Mouse (Mus musculus) c-Kit-negative CD71-positive TER-119-positive erythroid progenitor cells, embryonic 14.5 days (primary cell): ENCODE measurements around the gene Rgs9.
"Not testable (repeated sequence)": the region's sequence is repeated elsewhere in the genome, so short reads cannot be mapped to it uniquely, and the experiment has no call there.

Experiments used
- DNase-seq: peaks from one replicate; pipeline ENCODE4 v3.0.0-alpha.2; 2013; ENCODE audit warnings: low read depth, low spot score

The Rgs9 gene

DNA sequence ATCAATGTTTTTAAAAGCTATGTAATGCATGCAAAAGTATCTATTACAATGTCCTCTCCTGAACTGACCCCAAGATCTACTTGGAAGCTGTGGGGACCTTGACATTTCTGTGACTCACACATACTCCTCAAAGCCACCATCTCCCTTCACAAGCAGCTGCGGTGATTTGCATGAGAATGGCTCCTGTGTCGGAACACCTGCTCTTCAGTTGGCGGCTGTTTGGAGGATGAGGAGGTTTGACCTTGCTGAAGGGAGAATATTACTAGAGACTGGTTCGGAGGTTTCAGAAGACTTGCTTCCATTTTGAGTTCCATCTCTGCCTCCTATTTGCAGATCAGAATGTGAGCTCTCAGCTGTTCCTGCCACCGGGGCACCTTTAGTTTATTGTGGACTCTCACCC is 7.8 kb upstream of the Rgs9 start:
- DNase-seq = no peak

DNA sequence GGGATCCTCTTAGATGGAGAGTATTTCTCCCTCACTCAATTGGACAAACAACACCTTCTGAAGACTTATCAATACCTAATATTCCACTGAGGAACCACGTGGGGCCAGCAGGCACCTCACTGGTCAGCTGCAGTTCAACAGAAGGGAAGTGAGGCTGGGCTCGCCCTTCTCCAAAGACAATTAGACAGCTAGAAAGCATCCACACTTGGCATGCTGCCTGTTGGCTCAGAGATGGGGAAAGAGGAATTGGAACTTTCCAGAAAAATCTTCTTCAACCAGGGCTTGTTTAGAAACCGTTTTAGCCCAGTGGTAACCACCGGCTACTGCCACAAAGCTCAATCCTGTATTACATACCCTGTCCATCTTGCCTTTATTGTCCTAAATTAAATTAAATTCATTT is 4.4 kb upstream of the Rgs9 start:
- no peak for DNase-seq

DNA sequence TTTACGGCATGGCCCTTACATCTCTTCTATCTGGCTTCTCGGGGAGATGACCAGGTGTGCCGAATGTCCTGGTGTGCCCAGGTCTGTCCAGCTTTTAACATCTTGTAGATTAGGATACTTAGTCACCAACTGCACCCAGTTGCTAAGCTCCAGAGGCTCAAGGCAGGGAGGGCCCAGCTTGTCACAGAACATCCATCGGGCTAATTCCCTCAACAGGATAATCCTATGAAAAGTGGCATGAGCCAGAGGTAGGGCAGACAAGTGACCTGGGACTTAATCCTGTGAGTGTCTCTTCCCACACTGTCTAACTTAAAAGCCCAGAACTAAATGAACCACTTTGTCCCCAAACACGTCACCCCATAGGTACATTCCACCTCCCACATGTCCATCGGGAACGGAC is 898 bp downstream of the Rgs9 start:
- DNase-seq = no peak

DNA sequence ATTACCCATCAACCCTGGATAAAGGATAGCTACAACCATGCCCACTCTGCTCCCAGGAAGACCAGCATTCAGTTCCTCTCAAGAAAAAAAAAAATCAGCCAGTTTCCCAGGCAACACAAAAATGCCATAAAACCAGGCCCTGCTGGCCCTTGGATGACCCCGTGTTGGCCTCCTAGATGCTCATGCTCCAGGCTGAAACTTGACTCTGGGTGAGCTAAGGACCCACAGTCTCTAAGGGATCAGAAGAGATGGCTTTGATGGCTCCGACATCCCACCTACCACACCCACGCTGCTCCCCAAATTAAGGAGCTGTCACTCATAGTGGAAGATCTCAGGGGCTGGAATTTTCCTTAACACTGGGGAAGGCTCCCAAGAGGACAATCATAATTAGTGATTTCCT is 5.9 kb downstream of the Rgs9 start:
- DNase-seq = no peak

DNA sequence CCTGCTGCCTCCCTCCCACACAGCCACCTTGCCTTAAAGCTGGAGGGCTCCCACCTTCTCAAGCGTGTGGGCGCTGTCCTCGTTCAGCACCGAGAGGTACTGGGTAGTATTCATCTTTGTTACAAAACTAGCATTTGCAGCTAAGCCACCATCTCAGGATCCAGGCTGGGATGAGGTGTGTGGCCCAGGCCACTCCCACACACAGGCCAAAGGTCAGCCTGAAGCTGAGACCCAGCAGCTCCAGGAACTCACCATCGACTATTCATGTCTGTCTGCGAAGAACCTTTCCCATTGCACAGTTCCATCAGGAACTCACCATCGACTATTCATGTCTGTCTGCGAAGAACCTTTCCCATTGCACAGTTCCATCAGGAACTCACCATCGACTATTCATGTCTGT is 8.6 kb downstream of the Rgs9 start:
- not testable (repeated sequence) for DNase-seq

DNA sequence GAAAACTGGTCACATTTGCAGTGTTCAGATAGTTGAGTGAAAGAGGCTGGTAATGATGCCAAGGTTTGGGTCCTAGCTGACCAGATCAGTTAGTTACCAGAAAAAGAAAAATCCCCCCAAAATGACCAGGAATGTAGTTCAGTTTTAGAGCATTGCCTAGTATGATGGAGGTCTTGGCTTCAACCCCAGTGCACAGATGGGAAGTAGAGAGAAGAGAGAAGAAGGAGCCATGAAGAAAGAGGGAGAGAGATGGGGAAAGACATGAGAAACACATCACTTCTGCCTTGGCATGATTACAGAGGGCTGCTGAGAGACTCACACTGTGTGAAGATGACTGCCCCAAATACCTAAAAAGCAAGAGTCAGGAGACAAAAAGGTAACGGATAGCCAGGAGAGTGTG is 13.1 kb downstream of the Rgs9 start:
- DNase-seq = no peak

DNA sequence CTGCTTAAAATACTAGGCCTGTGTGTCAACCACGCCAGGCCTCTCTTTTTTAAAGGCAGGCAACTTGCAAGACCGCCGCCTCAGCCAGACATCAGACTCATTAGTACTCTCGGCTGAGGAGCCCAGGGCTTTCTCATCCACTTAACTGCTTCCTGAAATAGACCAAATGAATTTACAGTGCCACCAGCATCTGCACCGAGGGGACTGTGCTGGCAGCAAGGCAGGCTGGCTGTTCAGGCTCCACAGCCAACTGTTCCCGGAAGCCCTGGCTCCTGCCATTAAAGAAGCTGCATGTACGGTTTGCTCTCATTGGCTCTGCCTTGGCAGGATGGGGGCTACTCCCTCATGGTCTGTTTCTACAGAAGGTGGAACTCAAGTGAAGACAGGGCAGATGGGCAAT is 19.7 kb downstream of the Rgs9 start:
- no peak for DNase-seq

DNA sequence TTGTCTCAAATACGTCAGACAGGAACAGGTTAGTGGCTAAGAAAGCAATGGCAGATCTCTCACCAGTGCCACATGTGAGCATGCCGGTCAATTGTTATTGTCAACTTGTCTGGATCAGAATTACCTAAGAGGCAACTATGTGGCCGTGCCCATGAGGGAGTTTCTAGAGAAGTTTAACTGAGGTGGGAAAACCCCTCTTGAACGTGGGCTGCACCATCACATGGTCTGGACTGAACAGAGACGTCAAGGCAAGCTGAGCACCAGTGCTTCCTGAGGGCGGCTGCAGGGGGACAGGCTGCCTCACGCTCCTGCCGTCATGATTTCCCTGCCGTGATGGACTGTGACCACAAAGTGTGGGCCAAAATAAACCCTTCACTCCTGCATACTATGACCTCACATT is 26.5 kb downstream of the Rgs9 start:
- DNase-seq = no peak

DNA sequence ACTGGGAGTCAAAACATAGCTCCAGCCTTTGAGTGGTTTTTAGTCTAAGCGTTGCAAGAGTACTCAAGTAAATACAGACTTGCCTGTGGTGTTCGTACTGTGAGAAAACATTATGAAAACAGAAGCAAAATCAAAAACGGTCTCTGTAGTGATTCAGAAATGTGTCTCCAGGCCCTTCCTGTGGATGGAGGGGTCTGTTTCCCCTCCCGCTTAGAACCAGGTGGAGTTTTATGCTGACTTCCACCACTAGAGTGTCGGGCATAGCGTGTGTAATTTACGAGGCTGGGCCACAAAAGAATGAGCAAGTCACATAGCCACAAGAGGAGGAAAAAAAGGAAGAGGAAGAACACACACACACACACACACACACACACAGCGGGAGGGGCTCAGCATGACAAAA is 27.6 kb downstream of the Rgs9 start:
- DNase-seq = no peak

DNA sequence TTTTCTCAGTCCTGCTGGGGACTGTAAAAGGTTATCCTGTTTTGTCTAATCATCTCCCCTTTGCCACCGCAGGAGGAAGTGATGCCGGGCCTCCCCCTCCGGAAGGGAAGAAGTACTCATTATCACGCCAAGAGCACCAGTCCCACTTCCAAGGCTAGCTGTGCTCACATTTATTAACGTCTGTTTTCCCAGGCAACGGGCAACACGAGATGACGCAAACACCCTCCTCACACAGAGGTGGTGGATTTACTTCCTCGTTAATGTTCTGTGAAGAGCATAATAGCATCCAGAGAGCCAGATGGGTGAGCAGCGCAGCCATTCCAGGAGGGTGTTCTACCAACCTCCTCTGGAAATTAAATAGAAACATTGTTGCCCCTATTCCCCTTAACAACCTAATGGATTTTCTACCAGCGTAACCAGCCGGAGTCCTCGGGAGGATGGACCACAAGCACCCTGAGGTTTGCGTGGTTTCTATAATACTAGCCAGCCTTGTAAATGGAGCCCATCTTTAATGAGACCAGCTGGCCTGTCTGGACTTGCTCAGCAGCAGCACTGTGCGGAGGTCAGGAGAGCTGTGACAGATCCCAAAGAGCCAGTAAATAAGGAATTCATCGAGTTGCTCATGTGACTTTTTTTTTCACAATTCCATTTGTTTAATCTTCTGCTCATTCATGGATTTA is 28.1 kb downstream of the Rgs9 start:
- DNase-seq = no peak

DNA sequence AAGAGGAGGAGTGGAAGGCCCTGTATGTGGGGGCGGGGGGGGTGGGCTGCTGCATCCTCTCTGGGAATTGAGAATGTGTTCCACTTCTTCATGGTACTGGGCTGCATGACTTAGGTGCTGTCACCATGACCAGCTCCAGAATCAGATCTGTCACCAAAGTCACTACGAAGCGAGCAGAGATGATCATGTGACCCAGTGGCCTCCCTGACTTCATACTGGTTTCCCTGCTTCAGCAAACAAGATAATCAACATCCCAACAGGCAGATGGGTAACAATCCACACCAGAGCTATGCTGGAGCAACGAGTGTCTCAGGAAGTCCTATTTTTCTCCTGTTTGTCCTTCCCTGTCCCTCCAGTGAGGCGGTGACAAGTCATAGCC is 28.7 kb downstream of the Rgs9 start:
- DNase-seq = no peak

DNA sequence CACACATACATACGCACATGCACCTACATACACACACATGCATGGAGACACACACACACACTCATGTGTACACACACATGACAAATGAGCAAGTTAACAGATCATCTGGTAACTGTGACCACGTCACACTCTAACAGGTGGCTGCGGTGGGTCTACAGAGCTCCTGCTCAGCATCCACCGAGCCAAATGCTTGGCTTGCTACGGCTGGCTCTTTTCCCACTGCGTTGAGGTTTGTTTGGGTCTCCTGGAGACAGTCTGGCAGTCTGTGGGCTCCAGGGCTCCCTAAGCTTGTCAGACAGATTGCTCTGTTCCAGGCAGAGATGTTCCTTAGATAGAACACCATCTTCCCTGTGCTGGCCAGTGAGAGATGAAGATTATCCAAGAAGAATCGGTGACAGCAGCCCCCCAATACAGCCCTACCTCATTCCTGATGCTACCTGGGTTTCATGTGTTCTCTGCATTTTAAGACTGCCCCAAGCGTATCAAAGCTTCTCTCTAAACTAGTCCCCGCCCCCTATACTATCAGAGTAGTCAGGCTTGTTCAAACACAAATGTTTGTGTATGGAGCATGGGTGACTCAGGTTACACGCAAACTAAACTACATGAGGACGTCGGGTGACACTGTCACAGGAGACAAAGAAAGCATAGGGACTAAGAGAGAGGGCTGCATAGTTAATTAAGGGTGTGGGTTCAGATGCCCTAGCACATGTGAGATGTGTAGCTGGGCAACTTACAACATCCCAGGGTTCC is 31.6 kb downstream of the Rgs9 start:
- DNase-seq = no peak

DNA sequence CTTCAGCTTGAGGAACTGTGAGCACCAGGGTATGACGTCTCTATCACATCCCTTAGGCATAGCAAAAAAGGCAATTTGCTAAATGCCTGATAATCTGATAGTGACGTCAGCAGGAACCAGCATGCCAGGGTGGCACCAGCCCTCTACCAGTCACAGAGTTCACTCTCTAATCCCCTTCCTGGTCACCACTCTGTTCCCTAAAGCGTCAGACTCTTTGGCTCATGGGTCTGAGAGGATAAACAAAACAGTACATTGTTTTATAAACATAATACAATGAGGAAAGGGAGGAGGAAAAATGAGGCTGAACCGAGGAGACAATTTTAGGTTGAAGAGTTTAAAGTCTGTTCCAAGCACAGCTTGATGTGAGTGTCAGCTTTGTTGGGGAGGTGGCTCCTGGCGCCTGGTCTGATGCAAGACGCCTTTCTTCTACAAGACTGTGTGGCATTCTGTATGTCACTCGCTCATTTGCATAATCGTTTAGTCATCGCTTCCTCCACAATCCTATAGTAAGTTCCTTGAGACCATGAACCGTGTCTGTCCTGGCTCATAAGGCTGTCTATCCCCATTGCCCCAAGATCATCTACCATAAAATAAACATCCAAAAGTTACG is 33.7 kb downstream of the Rgs9 start:
- no peak for DNase-seq

DNA sequence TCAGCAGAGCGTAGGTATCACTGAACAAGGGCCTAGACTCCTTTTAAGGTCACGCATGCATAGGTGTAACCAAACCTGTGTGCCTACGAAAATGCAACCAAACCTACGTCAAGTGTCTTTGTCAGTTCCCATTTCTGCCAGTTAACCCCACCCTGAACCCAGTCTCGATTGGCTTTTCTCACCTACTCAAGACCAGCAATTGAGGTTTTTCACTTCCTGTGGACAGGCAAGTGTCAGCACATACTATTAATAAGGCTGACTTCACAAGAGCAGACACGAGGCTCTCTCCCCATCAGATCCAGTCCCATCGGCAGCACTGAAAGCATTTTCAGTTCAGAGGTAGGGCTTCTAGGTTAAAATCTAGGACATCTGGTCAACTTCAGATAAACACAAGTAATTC is 37.4 kb downstream of the Rgs9 start:
- DNase-seq = no peak

DNA sequence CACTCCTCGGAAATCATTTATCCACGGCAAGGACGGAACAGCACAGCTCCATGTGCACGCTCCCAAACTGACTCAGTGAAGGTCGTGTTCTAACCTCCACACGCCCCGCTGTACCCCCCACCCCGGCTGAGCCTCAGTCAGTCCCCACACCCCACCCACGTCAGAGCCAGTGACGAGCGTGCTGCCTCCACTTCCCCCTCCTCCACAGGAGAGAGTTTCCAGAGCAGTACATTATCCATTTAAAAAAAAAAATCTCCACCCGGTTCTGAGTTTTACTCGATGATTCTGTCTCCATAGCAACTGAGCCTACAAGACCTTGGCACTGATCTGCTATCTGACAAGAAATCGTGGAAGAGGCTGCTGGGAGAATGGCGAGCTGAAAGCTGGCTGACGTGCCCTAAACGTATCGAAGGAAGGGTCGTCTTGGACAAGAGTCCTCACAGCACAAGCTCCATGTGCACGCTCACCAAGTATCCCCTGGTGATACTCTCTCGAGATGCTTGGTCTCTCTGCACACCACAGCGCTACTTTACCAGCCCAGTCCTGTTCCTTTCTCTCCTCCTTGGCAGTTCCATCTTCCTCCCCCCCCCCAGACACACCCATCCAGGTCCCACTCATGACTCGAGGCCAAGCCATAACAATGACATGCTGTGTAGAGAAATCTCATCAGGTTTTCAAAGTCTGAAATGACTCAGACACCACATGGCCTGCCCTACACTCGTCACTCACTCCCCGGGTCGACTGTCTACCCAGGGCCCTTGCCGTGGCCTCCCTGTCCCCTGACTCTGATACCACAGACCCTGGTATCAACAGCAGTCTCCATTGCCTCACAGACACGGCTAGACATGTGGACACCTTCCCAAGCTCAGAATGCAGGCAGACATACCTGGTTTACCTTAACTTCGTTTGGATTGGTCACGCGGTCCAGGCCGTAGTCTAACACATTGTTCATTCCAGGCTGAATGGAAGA is 38.7 kb downstream of the Rgs9 start:
- DNase-seq = no peak

DNA sequence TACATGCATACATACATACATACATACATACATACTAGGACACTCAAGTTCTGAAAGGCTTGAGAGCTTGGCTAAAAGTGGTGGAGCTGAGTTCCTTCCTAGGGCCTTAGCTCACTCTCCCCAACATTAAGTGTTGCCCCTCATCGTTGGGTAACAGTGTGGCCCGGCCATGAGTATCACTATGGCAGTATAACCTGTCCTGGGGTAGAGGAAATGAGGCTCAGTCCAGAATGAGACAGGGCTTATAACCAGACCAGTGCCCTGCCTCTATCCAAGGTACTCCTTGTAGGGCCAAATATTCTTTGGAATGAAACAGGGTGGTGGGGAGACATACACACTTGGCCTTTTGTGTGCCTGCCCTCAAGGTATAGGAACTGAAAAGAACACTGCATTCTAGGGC is 40.1 kb downstream of the Rgs9 start:
- no peak for DNase-seq

DNA sequence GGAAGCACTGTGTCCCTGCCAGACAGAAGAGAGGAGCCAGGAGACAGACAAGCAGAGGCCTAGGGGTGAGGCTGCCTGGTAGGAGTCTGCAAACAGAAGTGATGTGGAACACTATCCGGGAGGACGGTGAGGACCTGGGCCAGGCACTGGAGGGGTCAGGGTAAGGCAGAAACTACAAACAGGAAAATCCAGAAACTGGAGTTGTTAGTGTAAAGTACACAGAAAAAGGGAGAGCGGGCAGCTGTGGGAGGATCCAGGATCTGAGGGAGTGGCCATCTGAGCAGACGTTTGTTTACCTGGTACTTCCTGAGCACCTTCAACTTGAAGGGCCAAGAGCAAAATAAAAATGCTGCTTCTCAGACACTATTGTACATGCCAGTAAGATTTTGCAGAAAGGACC is 42.9 kb downstream of the Rgs9 start:
- DNase-seq = no peak

DNA sequence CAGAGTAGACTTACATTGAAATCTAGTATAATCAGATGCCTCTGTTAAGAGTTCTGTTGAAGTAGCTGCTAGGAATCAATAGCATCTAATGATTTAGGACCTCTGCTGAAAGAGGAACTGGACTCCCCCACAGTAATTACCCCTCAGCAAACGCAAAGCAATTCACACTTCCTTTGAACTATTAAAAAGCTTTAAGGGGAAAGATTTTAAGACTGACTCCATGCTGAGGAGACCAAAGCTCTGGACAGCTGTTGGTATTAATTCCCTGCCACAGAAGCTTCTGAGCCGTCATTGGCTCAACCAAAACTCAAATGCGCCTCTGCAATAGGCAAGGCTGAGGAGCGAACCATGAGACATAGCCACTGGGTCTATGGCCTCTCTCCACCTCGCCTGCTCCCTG is 45.4 kb downstream of the Rgs9 start:
- DNase-seq = no peak

DNA sequence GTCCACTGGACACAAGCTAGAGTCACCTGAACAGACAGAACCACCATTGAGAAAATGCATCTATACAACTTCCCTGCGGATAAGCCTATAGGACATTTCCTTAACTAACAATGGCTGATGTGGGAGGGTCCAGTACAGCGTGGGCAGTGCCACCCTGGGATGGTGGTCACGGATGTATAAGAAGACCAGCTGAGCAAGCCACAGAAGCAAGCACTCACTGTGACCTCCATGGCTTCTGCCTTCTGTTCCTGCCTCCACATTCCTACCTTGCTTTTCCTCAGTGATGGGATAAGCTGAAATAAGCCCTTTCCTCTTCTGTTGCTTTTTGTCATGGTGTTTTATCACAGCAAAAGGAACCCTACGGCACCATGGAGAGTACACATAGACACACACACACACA is 47.4 kb downstream of the Rgs9 start:
- no peak for DNase-seq

DNA sequence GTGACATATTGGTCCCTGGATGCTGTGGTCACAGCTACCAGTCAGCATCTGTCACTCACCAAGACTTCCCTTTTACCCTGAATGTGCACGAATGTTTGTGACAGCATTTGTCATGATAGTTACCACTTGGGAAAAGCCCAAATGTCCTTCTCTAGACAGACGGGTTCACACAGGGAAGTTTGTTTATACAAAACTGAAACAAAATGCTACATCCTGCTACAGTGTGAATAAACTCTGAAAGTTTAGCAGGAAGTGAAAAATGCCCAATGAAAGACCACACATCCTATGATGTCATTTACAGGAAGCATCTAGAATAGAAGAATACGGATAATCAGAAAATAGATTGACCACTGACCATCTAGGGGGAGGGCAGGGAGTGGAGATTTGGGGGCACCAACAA is 51.0 kb downstream of the Rgs9 start:
- DNase-seq = no peak

DNA sequence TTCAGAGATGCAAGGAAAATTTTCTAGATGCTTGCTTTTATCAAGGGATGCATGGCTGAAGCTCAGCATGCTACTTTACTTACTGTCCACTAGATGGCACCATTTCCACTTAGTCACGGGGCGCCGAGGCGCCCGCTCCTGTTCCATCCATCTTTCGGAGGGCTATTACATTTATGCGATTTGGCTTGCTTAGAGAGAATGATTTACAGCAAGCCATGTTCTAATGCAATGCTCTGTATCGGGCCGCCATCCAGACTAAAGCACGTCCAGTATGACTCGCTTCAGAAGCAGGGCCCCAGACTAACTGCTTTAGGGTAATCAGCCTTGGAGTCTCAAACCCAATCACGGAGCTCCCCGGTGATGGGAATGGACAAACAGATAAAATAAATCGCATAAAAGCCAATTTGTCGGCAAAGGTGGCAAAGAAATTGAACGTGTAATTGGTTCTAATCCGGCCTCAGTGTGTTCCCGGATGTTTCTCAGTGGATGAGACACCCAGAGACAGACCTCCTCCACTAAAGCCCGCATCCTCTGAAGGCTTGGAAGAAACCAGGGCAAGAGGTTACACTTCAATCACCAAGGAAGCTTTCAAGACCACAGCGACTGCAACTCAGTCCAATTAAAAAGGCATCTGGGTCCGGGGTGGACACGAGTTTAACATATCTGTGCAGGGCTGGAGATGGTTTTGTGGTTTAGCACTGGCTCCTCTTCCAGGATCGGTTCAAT is 53.1 kb downstream of the Rgs9 start:
- peak; percentile 22 for DNase-seq
